Mouse (Mus musculus) megakaryocyte, adult 5-6 weeks (primary cell): ENCODE measurements around the gene Lrwd1. TPM values are rescaled to one million over a fixed set of nuclear protein-coding genes. Genes with fewer than 3 reads are reported as not detected.

ENCODE experiments used
- ATAC-seq: 2 replicates; pipeline ENCODE4 v1.8.0; 2016; ENCODE audit warnings: mild to moderate bottlenecking, inconsistent platforms; ENCODE audit not compliant: poor library complexity, severe bottlenecking
- total RNA-seq, 2 experiments: library from RNA; stranded (forward) in 1 of 2; stranded (reverse) in 1 of 2; fragments of 153-499, 151-499 nt in 1 of 2; fragments of 221-1000, 200-1000 nt in 1 of 2; gene quantifications; 2 replicates each; pipeline versions ENCODE4 v1.2.3 to v1.2.4; 2015 to 2017

The Lrwd1 gene
- total RNA-seq, 2 experiments from 2014 or later: 16.0 to 58.5 TPM

DNA sequence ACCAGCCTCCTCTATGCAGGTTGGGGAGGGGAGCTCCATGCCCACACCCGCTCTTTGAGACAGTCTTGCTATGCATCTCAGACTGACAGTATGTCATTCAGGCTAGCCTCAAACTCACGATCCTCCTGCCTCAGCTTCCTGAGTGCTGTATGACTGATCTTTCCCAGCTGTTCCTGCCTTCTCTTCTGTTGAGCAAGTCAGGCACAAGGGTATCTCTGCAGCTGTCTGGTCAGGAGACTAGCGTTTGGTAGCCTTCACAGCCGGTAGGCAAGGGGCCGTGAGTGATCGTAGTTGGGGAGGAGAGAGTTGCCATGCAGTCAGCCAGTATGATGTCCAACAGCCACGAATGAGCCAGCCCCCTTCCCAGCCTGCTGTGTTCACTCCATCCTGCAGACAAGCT lies 40.8 kb downstream of the Lrwd1 start:
- ATAC-seq: no peak

- ATAC-seq: no peak
Observed at GRCm38 (mm10) chr5:136094249-136095010, 41.4 kb downstream of the Lrwd1 start.

DNA sequence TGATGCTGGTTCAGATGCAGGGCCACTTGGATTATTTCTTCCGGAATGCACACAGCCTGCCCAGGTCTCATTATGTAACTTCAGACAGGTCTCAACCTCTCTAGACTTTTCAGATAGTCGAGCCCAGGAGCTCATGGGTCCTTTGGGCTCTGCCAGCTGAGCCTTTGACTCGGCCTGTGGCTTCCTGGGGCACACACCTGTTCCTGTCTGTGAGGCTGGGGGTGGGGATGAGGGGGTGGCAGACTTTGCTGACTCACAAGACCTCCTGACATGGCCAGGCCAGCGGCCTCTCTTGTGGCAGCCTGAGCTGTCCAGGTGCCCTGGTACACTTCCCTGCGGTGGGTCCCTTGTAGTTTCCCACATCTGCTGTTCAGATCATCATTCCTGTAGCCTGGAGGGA lies 43.9 kb downstream of the Lrwd1 start:
- no peak for ATAC-seq

- no peak for ATAC-seq
Observed at GRCm38 (mm10) chr5:136088821-136089575, 46.9 kb downstream of the Lrwd1 start.

- no peak for ATAC-seq
Observed at GRCm38 (mm10) chr5:136086290-136086689, 49.6 kb downstream of the Lrwd1 start.

GRCm38 (mm10) chr5:136084891-136085651 lies 50.8 kb downstream of the Lrwd1 start:
- ATAC-seq: peak; percentile 39

GRCm38 (mm10) chr5:136084144-136084881 lies 51.6 kb downstream of the Lrwd1 start:
- ATAC-seq: peak; percentile 22; the same call in 1 of the 2 replicates

DNA sequence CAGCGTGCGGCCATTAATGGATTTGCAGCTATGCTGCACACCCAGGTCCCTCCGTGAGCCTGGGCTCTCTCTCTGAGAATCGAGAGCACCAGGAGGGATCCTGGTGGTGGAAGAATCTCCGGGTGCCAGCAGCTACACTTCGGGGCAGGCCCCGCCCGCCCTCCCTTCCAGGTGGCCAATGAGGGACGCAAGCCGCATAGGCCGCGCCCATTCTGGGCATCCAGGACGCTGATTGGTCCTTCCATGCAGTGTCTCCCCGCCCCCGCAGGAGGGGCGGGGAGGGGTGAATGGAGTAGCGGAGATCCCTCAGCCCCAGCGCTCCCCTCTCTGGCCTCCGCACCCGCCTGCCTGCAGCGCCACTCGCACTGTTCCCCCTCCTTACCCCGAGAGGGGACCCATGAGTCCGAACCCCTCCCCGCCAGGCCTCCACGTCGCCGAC lies 52.2 kb downstream of the Lrwd1 start, which contains the start of gene Rasa4:
TSS of gene Rasa4 (plus strand) at position 248 of the 439 bp plus-strand sequence.
- peak; percentile 96 for ATAC-seq

DNA sequence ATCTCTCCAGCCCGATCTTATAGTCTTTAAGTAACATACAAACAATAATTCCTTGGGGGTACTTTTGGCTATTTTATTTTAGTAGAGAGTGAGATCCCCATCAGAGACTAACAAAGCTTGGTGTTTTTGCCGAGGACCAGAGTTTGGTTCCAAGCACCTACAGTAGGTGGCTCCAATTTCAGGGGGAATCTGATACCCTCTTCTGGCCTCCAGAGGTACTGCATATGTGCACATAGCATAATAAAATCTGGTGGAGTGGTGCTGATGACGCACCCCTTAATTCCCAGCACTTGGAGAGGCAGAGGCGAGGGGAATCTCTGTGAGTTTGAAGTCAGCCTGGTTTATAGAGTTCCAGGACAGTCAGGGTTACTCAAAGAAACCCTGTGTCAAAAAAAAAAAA lies 53.5 kb downstream of the Lrwd1 start:
- no peak for ATAC-seq

DNA sequence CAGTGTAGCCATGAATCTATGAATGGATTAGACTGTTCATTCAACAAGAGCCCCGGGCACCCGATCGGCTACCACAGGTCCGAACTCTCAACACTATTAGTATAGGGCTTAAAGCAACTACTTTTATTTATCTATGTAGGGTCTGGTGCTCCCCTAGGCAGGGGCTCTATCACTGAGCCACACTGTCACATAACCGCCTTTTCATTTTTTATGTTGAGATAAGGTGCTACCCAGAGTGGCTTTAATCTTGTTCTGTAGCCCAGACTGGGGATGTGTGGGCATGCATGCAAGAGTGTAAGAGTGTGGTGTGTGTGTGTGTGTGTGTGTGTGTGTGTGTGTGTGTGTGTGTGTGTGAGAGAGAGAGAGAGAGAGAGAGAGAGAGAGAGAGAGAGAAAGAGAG lies 57.7 kb downstream of the Lrwd1 start:
- no peak for ATAC-seq

DNA sequence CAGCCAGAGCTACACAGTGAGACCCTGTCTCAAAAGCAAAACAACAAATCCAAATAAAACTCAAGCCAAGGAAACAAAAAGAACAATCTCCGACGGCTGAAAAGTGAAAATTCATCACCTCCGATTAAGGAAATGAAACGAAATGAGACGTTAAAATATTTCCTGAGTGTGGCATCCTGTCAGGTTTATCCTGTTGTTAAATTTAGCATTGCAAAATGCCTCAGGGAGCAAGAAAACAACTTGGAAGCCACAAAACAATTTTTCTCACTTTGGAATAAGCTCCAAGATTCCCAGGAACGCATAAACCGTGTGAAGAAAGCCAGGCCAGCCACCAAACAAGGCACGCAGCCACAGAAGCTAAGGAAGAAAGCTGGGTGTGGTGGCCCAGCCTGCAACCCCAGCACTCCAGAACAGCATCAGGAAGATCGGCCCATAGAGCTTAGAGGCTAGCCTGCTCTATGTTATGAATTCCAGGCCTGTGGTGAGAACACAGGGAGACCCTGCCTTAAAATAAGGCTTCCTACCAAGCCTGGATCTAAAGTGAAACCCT lies 58.8 kb downstream of the Lrwd1 start:
- ATAC-seq: no peak

DNA sequence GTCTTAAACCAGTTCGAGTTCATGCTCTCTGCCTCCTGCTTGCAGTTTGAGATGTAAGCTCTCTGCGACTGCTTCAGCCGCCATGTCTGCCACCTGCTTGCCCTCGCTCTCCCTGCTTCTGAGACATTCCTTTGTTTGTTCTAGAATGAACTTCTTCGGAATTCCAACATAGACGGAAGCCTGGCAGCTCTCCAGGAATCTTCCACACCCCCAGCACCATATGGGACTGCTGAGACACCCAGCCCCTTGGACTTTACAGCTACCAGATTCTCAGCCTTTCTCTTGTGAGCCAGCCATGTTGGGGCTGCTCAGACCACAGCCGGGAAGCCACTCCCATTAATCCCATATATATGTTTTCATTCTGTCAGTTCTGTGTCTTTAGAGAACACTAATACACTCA lies 59.6 kb downstream of the Lrwd1 start:
- ATAC-seq: no peak

- ATAC-seq: no peak
Observed at GRCm38 (mm10) chr5:136075076-136075475, 60.8 kb downstream of the Lrwd1 start.

DNA sequence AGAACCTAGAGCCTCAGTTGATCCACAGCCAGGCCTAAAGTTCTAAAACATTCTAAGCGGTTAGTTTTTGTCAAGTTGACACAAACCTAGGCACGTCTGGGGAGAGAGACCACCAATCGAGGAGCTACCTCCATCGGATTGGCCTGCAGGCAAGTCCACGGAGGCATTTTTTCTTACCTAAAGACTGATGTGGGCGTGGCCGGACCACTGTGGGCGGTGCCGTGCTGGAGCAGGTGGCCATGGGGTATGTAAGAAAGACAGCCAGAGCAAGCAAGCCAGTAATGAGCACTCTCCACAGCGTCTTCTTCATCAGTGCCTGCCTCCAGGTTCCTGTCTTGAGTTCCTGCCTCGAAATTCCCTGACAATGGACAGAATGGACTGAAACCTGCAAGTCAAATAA lies 62.3 kb downstream of the Lrwd1 start:
- no peak for ATAC-seq

DNA sequence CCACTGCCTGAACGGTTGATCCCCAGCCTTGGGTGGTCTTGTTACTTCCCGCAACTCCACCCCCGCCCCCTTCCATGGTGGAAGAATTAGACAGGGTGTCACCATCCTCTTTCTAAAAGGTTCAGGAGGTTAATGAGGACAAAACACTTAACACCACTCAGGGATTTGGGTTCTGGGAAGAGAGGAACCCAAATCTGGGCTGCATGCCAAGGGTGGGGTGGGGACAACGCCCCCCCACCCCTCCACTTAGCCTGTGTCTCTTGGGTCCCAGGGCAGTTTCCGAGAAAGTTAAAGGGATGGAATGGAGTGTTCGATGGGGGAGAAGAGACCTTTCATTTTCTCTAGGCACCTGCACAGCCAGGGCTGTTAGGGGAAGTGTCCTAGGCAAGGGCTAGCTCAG lies 62.8 kb downstream of the Lrwd1 start:
- no peak for ATAC-seq

Other genes with a start within 250 kb of the Lrwd1 start
- gene Hspb1, start 248.2 kb downstream of the Lrwd1 start, total RNA-seq (2015): not detected in 2 replicates
- gene Hspb1, start 248.2 kb downstream of the Lrwd1 start, total RNA-seq (2017): not detected in 2 replicates
- gene Ywhag, start 201.5 kb downstream of the Lrwd1 start, total RNA-seq (2015): 124 and 141 TPM in 2 replicates
- gene Ywhag, start 201.5 kb downstream of the Lrwd1 start, total RNA-seq (2017): 72.4 and 88.1 TPM in 2 replicates
- 17.1 and 19.9 TPM in 2 replicates for gene Ssc4d, start 161.5 kb downstream of the Lrwd1 start, total RNA-seq (2015)
- 6.0 and 7.4 TPM in 2 replicates for gene Ssc4d, start 161.5 kb downstream of the Lrwd1 start, total RNA-seq (2017)
- 0.20 TPM in 1 of 2 replicates, not detected in the other for gene Zp3, start 156.0 kb downstream of the Lrwd1 start, total RNA-seq (2015)
- not detected in 2 replicates for gene Zp3, start 156.0 kb downstream of the Lrwd1 start, total RNA-seq (2017)
- 26.3 and 30.3 TPM in 2 replicates for gene Dtx2, start 141.3 kb downstream of the Lrwd1 start, total RNA-seq (2015)
- 10.9 and 12.4 TPM in 2 replicates for gene Dtx2, start 141.3 kb downstream of the Lrwd1 start, total RNA-seq (2017)
- gene Upk3b, start 97.6 kb downstream of the Lrwd1 start, total RNA-seq (2015): not detected in 2 replicates
- gene Upk3b, start 97.6 kb downstream of the Lrwd1 start, total RNA-seq (2017): not detected in 2 replicates
- not detected in 2 replicates for gene Upk3bl, start 81.6 kb downstream of the Lrwd1 start, total RNA-seq (2015)
- not detected in 2 replicates for gene Upk3bl, start 81.6 kb downstream of the Lrwd1 start, total RNA-seq (2017)
- 36.2 and 40.9 TPM in 2 replicates for gene Rasa4, start 52.2 kb downstream of the Lrwd1 start, total RNA-seq (2015)
- 26.0 and 33.8 TPM in 2 replicates for gene Rasa4, start 52.2 kb downstream of the Lrwd1 start, total RNA-seq (2017)
- gene Polr2j, start 19.4 kb downstream of the Lrwd1 start, total RNA-seq (2015): 94.7 and 103 TPM in 2 replicates
- gene Polr2j, start 19.4 kb downstream of the Lrwd1 start, total RNA-seq (2017): 105 and 117 TPM in 2 replicates
- gene Alkbh4, start 72 bp upstream of the Lrwd1 start, total RNA-seq (2015): 14.0 and 19.8 TPM in 2 replicates
- gene Alkbh4, start 72 bp upstream of the Lrwd1 start, total RNA-seq (2017): 11.2 and 15.2 TPM in 2 replicates
- 26.1 and 26.5 TPM in 2 replicates for gene Orai2, start 34.6 kb upstream of the Lrwd1 start, total RNA-seq (2015)
- 42.8 and 48.1 TPM in 2 replicates for gene Orai2, start 34.6 kb upstream of the Lrwd1 start, total RNA-seq (2017)
- gene Prkrip1, start 62.9 kb upstream of the Lrwd1 start, total RNA-seq (2015): 8.7 and 15.7 TPM in 2 replicates
- 46.0 and 50.7 TPM in 2 replicates for gene Prkrip1, start 62.9 kb upstream of the Lrwd1 start, total RNA-seq (2017)
- gene Sh2b2, start 110.5 kb upstream of the Lrwd1 start, total RNA-seq (2015): 28.7 and 32.9 TPM in 2 replicates
- 13.3 and 15.1 TPM in 2 replicates for gene Sh2b2, start 110.5 kb upstream of the Lrwd1 start, total RNA-seq (2017)